Mouse (Mus musculus): Measurements from ENCODE around the gene Bak1.
A peak's percentile ranks its signal among the peaks of the same experiment; 100 is the strongest.

The Bak1 gene

GRCm38 (mm10) chr17:27018555-27019196, 10.1 kb downstream of the Bak1 start:
- no peak for DNase-seq

GRCm38 (mm10) chr17:27017564-27018499, 11.0 kb downstream of the Bak1 start:
- peak; percentile 78 to 84 for DNase-seq

- no peak for DNase-seq
Observed at GRCm38 (mm10) chr17:27012909-27013308, 15.9 kb downstream of the Bak1 start.

GRCm38 (mm10) chr17:27011998-27012672, 16.7 kb downstream of the Bak1 start:
- peak; percentile 42 to 69 for DNase-seq

- no peak for DNase-seq
Observed at GRCm38 (mm10) chr17:27011167-27011566, 17.6 kb downstream of the Bak1 start.

GRCm38 (mm10) chr17:27008277-27008676, 20.5 kb downstream of the Bak1 start:
- DNase-seq, result no peak

GRCm38 (mm10) chr17:27005644-27006043, 23.2 kb downstream of the Bak1 start:
- no peak for DNase-seq

- DNase-seq, result no peak
Observed at GRCm38 (mm10) chr17:27004903-27005485, 23.8 kb downstream of the Bak1 start.

GRCm38 (mm10) chr17:27004431-27004830, 24.4 kb downstream of the Bak1 start:
- no peak for DNase-seq

- DNase-seq, result no peak
Observed at GRCm38 (mm10) chr17:27001889-27002288, 26.9 kb downstream of the Bak1 start.

- peak in 1 of 2 experiments; percentile 50 for DNase-seq
Observed at GRCm38 (mm10) chr17:27001151-27001550, 27.7 kb downstream of the Bak1 start.

GRCm38 (mm10) chr17:26999996-27000395, 28.8 kb downstream of the Bak1 start:
- DNase-seq, result peak in 1 of 2 experiments; percentile 62

- DNase-seq, result no peak
Observed at GRCm38 (mm10) chr17:26998283-26998682, 30.5 kb downstream of the Bak1 start.

GRCm38 (mm10) chr17:26997661-26998060, 31.1 kb downstream of the Bak1 start:
- no peak for DNase-seq

- no peak for DNase-seq
Observed at GRCm38 (mm10) chr17:26995562-26995961, 33.2 kb downstream of the Bak1 start.

GRCm38 (mm10) chr17:26995006-26995405, 33.8 kb downstream of the Bak1 start:
- DNase-seq, result no peak

GRCm38 (mm10) chr17:26994410-26994809, 34.4 kb downstream of the Bak1 start:
- no peak for DNase-seq

GRCm38 (mm10) chr17:26990521-26990920, 38.3 kb downstream of the Bak1 start:
- no peak for DNase-seq

- DNase-seq, result no peak
Observed at GRCm38 (mm10) chr17:26985503-26986179, 43.2 kb downstream of the Bak1 start.

- DNase-seq, result no peak
Observed at GRCm38 (mm10) chr17:26983382-26983781, 45.4 kb downstream of the Bak1 start.

- peak in 1 of 2 experiments; percentile 52 for DNase-seq
Observed at GRCm38 (mm10) chr17:26981050-26981449, 47.8 kb downstream of the Bak1 start.

GRCm38 (mm10) chr17:26979426-26979825, 49.4 kb downstream of the Bak1 start:
- no peak for DNase-seq
